Comparison of ENCODE assay signal across 17 mouse cellular contexts in genomic region chr10:52877263-52878021, GRCm38 (mm10).
DNase-seq lines count a peak whose midpoint lies in the region; ATAC-seq and TF ChIP-seq lines count a peak whose summit lies in the region.
"Had no signal": no experiment of that assay in that cellular context is flagged by ENCODE, and none has a peak within 500 bp of the region (broad histone marks: within the 10 kb centered on the region; RNA-seq: fewer than 3 reads in every experiment).

No protein-coding gene starts in this region.

- no peak overlapping the region for H3K4me2 ChIP-seq in hindbrain, postnatal 0 days (ENCODE audit: low read depth, low read length)
- H3K4me2 ChIP-seq in hindbrain, embryonic 11.5 days (replicated peaks; ENCODE audit: low read depth, low read length): no peak overlapping the region
- no peak overlapping the region for H3K4me2 ChIP-seq in midbrain, embryonic 14.5 days (ENCODE audit: low read length)
- H3K4me2 ChIP-seq in kidney, embryonic 15.5 days: no peak overlapping the region
- H3K4me2 ChIP-seq: intestine, embryonic 15.5 days had no signal

- no peak overlapping the region for H3K9ac ChIP-seq in hindbrain, postnatal 0 days (replicated peaks; ENCODE audit: low read length)
- H3K9ac ChIP-seq in hindbrain, embryonic 11.5 days (ENCODE audit: low read depth, low read length): no peak overlapping the region
- no peak overlapping the region for H3K9ac ChIP-seq in midbrain, embryonic 14.5 days (replicated peaks; ENCODE audit: low read length)
- H3K9ac ChIP-seq in kidney, embryonic 15.5 days: no peak overlapping the region
- H3K9ac ChIP-seq: intestine, embryonic 15.5 days had no signal

- H3K9me3 ChIP-seq in hindbrain, embryonic 10.5 days: no peaks in the 10 kb centered on the region
- H3K9me3 ChIP-seq in hindbrain, postnatal 0 days (ENCODE audit: low read length): no peaks in the 10 kb centered on the region
- H3K9me3 ChIP-seq in hindbrain, embryonic 11.5 days (ENCODE audit: control insufficient read depth, low read length): no peaks in the 10 kb centered on the region
- no peaks in the 10 kb centered on the region for H3K9me3 ChIP-seq in midbrain, embryonic 14.5 days (ENCODE audit: control insufficient read depth, low read length)
- no peaks in the 10 kb centered on the region for H3K9me3 ChIP-seq in kidney, embryonic 15.5 days (replicated peaks)
- H3K9me3 ChIP-seq: G1E; intestine, embryonic 15.5 days had no signal

- DNase-seq in hindbrain, embryonic 10.5 days (ENCODE audit: low spot score): peak; percentile 14
- DNase-seq in hindbrain, postnatal 0 days (ENCODE audit: low spot score): no peak
- peak; percentile 43 for DNase-seq in hindbrain, embryonic 11.5 days (ENCODE audit: low spot score)
- peak; percentile 30 for DNase-seq in midbrain, embryonic 14.5 days
- DNase-seq in retina, postnatal 1 day: peak; percentile 58
- no peak for DNase-seq in frontal cortex, adult 2 months (ENCODE audit: extremely low spot score in 1 of 2, low spot score in 1 of 2)
- DNase-seq in gastrocnemius, postnatal 25 days: no peak
- DNase-seq: cerebellum, postnatal 25 days; gastrocnemius, postnatal 10 days; kidney, postnatal 36 days; lung, adult 2 months; right cerebral cortex, postnatal 4 days; thymus, postnatal 4 days had no signal

- H3K27ac ChIP-seq in hindbrain, embryonic 10.5 days: peak overlapping the region; percentile 78
- no peak overlapping the region; the same call in 1 of the 2 replicates for H3K27ac ChIP-seq in hindbrain, postnatal 0 days
- peak overlapping the region; percentile 48 for H3K27ac ChIP-seq in hindbrain, embryonic 11.5 days (ENCODE audit: low read depth, low read length)
- peak overlapping the region; percentile 46; the same call in 1 of the 2 replicates for H3K27ac ChIP-seq in midbrain, embryonic 14.5 days (replicated peaks; ENCODE audit: low read depth, low read length)
- H3K27ac ChIP-seq in kidney, embryonic 15.5 days: no peak overlapping the region
- H3K27ac ChIP-seq: intestine, embryonic 15.5 days had no signal

- ATAC-seq in hindbrain, postnatal 0 days: no peak
- peak; percentile 85 for ATAC-seq in hindbrain, embryonic 11.5 days (ENCODE audit: low FRiP score)
- ATAC-seq in midbrain, embryonic 14.5 days (ENCODE audit: low FRiP score, low TSS enrichment): peak; percentile 60; the same call in 1 of the 2 replicates
- no peak; the same call in 1 of the 2 replicates for ATAC-seq in kidney, embryonic 15.5 days (replicated peaks; ENCODE audit: low FRiP score)
- ATAC-seq: intestine, embryonic 15.5 days had no signal

- no peaks in the 10 kb centered on the region for H3K27me3 ChIP-seq in hindbrain, embryonic 10.5 days (ENCODE audit: insufficient read depth, poor library complexity, severe bottlenecking)
- H3K27me3 ChIP-seq in hindbrain, postnatal 0 days (ENCODE audit: insufficient read depth, low read length): no peaks in the 10 kb centered on the region
- H3K27me3 ChIP-seq in hindbrain, embryonic 11.5 days (ENCODE audit: control insufficient read depth, insufficient read depth, low read length): no peaks in the 10 kb centered on the region
- no peaks in the 10 kb centered on the region for H3K27me3 ChIP-seq in midbrain, embryonic 14.5 days (ENCODE audit: control insufficient read depth, insufficient read depth, low read length)
- no peaks in the 10 kb centered on the region for H3K27me3 ChIP-seq in kidney, embryonic 15.5 days
- H3K27me3 ChIP-seq: intestine, embryonic 15.5 days; megakaryocyte, embryonic 14.5 days had no signal

- H3K4me1 ChIP-seq in hindbrain, embryonic 10.5 days (replicated peaks): peaks cover 45% of the 10 kb centered on the region
- H3K4me1 ChIP-seq in hindbrain, postnatal 0 days (ENCODE audit: insufficient read depth, low read length): no peaks in the 10 kb centered on the region
- 0 out of 2 replicates have a peak, but pooled peaks cover 2% of the 10 kb centered on the region for H3K4me1 ChIP-seq in hindbrain, embryonic 11.5 days (replicated peaks; ENCODE audit: control insufficient read depth, insufficient read depth, low read length)
- H3K4me1 ChIP-seq in midbrain, embryonic 14.5 days (ENCODE audit: control insufficient read depth, insufficient read depth, low read length): peaks cover 9% of the 10 kb centered on the region; the same call in 1 of the 2 replicates
- H3K4me1 ChIP-seq in kidney, embryonic 15.5 days: no peaks in the 10 kb centered on the region
- H3K4me1 ChIP-seq: intestine, embryonic 15.5 days; megakaryocyte, embryonic 14.5 days had no signal

- no peak overlapping the region for H3K4me3 ChIP-seq in hindbrain, embryonic 10.5 days
- no peak overlapping the region for H3K4me3 ChIP-seq in hindbrain, postnatal 0 days (ENCODE audit: low read length)
- H3K4me3 ChIP-seq in hindbrain, embryonic 11.5 days (ENCODE audit: low read depth, low read length): no peak overlapping the region
- H3K4me3 ChIP-seq in midbrain, embryonic 14.5 days (replicated peaks; ENCODE audit: low read depth, low read length): no peak overlapping the region
- no peak overlapping the region for H3K4me3 ChIP-seq in kidney, embryonic 15.5 days (replicated peaks)
- H3K4me3 ChIP-seq: intestine, embryonic 15.5 days; megakaryocyte, embryonic 14.5 days had no signal

- no peaks in the 10 kb centered on the region for H3K36me3 ChIP-seq in hindbrain, embryonic 10.5 days
- no peaks in the 10 kb centered on the region for H3K36me3 ChIP-seq in hindbrain, postnatal 0 days (ENCODE audit: insufficient read depth, low read length)
- H3K36me3 ChIP-seq in hindbrain, embryonic 11.5 days (ENCODE audit: control insufficient read depth, insufficient read depth, low read length): no peaks in the 10 kb centered on the region
- no peaks in the 10 kb centered on the region for H3K36me3 ChIP-seq in midbrain, embryonic 14.5 days (ENCODE audit: control insufficient read depth, insufficient read depth, low read length)
- no peaks in the 10 kb centered on the region for H3K36me3 ChIP-seq in kidney, embryonic 15.5 days
- H3K36me3 ChIP-seq: G1E; intestine, embryonic 15.5 days had no signal

- no peak for TF ChIP-seq CTCF in hindbrain, postnatal 0 days (IDR thresholded peaks at IDR 0.05; ENCODE audit: low read depth)

- WGBS in hindbrain, embryonic 10.5 days: 30% methylated on average over 6 of the region's 6 CpGs
- 23% methylated on average over 6 of the region's 6 CpGs for WGBS in hindbrain, postnatal 0 days
- WGBS in hindbrain, embryonic 11.5 days: 28% methylated on average over 6 of the region's 6 CpGs
- 25% methylated on average over 6 of the region's 6 CpGs for WGBS in midbrain, embryonic 14.5 days
- WGBS in kidney, embryonic 15.5 days: 59% methylated on average over 6 of the region's 6 CpGs

Comparison
In these comparisons a context has a peak if more than half of its experiments do, and no peak if none do; other contexts are left out.
1. DNase-seq: peak in hindbrain, embryonic 10.5 days (single experiment), hindbrain, embryonic 11.5 days (single experiment), midbrain, embryonic 14.5 days (single experiment) and retina, postnatal 1 day (single experiment); none in hindbrain, postnatal 0 days (single experiment), frontal cortex, adult 2 months (0 of 2) and gastrocnemius, postnatal 25 days (single experiment).
2. H3K27ac ChIP-seq: peak in hindbrain, embryonic 10.5 days (single experiment), hindbrain, embryonic 11.5 days (single experiment) and midbrain, embryonic 14.5 days (single experiment); none in hindbrain, postnatal 0 days (single experiment) and kidney, embryonic 15.5 days (single experiment).
3. ATAC-seq: peak in hindbrain, embryonic 11.5 days (single experiment) and midbrain, embryonic 14.5 days (single experiment); none in hindbrain, postnatal 0 days (single experiment) and kidney, embryonic 15.5 days (single experiment).